Mouse (Mus musculus) midbrain, embryonic 15.5 days (tissue): Measurements from ENCODE around the gene Tbc1d22a. TPM values are rescaled to one million over a fixed set of nuclear protein-coding genes. Genes with fewer than 3 reads are reported as not detected.
A peak's percentile ranks its signal among the peaks of the same experiment; 100 is the strongest.
"Not testable (repeated sequence)": the region's sequence is repeated elsewhere in the genome, so short reads cannot be mapped to it uniquely, and the experiment has no call there.

Experiments
- ATAC-seq: fragments of 200-750 bp; cut with Nextera tagmentation; replicated peaks from 2 replicates; pipeline ENCODE4 v1.8.0; 2017; ENCODE audit warnings: moderate TSS enrichment
- H3K27ac ChIP-seq: fragments of 300-500 bp; sonication (generic); 2 replicates; pipeline ENCODE4 v1.5.1; 2015; ENCODE audit warnings: mild to moderate bottlenecking, inconsistent platforms
- H3K27me3 ChIP-seq: fragments of 300-500 bp; sonication (generic); replicated peaks from 2 replicates; pipeline ENCODE4 v1.6.1; 2015; ENCODE audit warnings: inconsistent platforms
- H3K36me3 ChIP-seq: fragments of 300-500 bp; sonication (generic); replicated peaks from 2 replicates; pipeline ENCODE4 v1.6.1; 2015; ENCODE audit warnings: inconsistent platforms
- H3K4me1 ChIP-seq: fragments of 300-500 bp; sonication (generic); 2 replicates; pipeline ENCODE4 v1.6.1; 2015; ENCODE audit warnings: inconsistent platforms
- H3K4me2 ChIP-seq: fragments of 300-500 bp; sonication (generic); 2 replicates; pipeline ENCODE4 v1.6.1; 2015; ENCODE audit warnings: inconsistent platforms, mild to moderate bottlenecking, moderate library complexity
- H3K4me3 ChIP-seq: fragments of 300-500 bp; sonication (generic); 2 replicates; pipeline ENCODE4 v1.5.1; 2015; ENCODE audit warnings: mild to moderate bottlenecking, inconsistent platforms
- H3K9ac ChIP-seq: fragments of 300-500 bp; sonication (generic); 2 replicates; pipeline ENCODE4 v1.6.1; 2015; ENCODE audit warnings: mild to moderate bottlenecking, inconsistent platforms
- H3K9me3 ChIP-seq: fragments of 300-500 bp; sonication (generic); 2 replicates; pipeline ENCODE4 v1.6.1; 2016; ENCODE audit warnings: inconsistent platforms
- WGBS: fragments of 180-500 bp; shearing (Covaris S2); methylation state at CpG from one replicate; pipeline ENCODE4 v1.1.7; 2015; ENCODE audit warnings: mixed read lengths; 5-methylcytosine and 5-hydroxymethylcytosine counted together
- polyA plus RNA-seq: library from polyadenylated mRNA; unstranded; fragments of >200 nt; fragmentation: Nextera tagmentation; extraction: Ambion mirVana; gene quantifications from 2 replicates; pipeline ENCODE4 v1.2.1, GENCODE M21; 2015

Tbc1d22a gene
- polyA plus RNA-seq, 1 experiment from 2014 or later = 14.3 TPM

GRCm38 (mm10) chr15:86199482-86199881 lies 14.8 kb upstream of the Tbc1d22a start:
- 78% methylated on average over 4 of the region's 4 CpGs for WGBS
- H3K36me3 ChIP-seq = no peaks in the 10 kb centered on the region

DNA sequence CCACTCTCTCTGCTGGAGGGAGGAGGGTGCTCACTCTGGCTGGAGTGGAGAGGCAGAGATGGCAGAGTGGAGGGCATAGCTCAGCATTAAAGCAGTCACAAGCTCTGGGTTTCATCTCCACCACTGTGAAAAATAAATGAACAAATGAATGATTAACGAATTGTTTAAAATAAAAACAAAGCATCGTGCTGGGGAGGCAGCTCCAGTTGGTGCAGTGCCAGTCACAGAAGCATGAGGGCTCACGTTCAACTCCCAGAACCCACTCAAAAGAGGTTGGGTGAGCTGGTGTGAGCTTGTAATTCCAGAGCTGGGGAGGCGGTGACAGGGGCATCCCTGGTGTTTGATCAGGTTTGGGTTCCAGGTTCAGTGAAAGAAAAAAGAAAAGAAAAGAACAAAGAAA lies 14.1 kb upstream of the Tbc1d22a start:
- Histone ChIP-seq H3K36me3 (no peaks in the 10 kb centered on the region), H3K9ac (no peak overlapping the region), H3K9me3 (no peaks in the 10 kb centered on the region), H3K4me3 (no peak overlapping the region), H3K27me3 (no peaks in the 10 kb centered on the region), H3K27ac (no peak overlapping the region), H3K4me1 (peaks cover 4% of the 10 kb centered on the region; the same call in 1 of the 2 replicates), H3K4me2 (no peak overlapping the region)
- no peak for ATAC-seq
- WGBS = 64% methylated on average over 4 of the region's 4 CpGs

More at GRCm38 (mm10) chr15:86199482-86199881, 14.8 kb upstream of the Tbc1d22a start:
- Histone ChIP-seq H3K9ac (no peak overlapping the region), H3K27me3 (no peaks in the 10 kb centered on the region), H3K9me3 (no peaks in the 10 kb centered on the region), H3K4me2 (no peak overlapping the region), H3K27ac (no peak overlapping the region), H3K4me1 (peaks cover 4% of the 10 kb centered on the region; the same call in 1 of the 2 replicates), H3K4me3 (no peak overlapping the region)
- no peak for ATAC-seq

DNA sequence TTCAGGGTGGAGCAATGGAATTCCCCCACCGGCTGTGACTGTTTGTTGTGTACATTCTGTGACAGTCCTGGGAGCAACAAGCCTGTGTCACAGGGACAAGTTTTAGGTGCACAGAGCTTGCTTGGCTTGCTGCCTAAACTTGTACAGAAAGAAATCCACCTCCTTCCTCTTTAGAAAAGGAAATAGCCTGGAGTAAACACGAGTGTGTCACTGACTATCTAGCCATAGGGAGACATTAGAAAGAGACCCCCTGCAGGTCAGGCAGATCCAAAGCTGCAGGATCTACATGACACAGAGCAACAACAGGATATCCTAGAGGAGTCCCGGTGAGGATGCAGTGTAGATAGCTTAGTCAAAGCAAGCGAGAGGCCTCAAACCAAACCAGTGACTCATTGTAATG lies 13.2 kb upstream of the Tbc1d22a start:
- Histone ChIP-seq H3K4me1 (peaks cover 4% of the 10 kb centered on the region; the same call in 1 of the 2 replicates), H3K9ac (no peak overlapping the region), H3K27me3 (no peaks in the 10 kb centered on the region), H3K9me3 (no peaks in the 10 kb centered on the region), H3K36me3 (no peaks in the 10 kb centered on the region), H3K4me2 (no peak overlapping the region), H3K27ac (no peak overlapping the region), H3K4me3 (no peak overlapping the region)
- no peak for ATAC-seq
- 31% methylated on average over 4 of the region's 4 CpGs for WGBS

- H3K4me3 ChIP-seq = no peak overlapping the region
- 42% methylated on average over 9 of the region's 9 CpGs for WGBS
- no peak overlapping the region for H3K4me2 ChIP-seq
- H3K27ac ChIP-seq = no peak overlapping the region
- H3K9me3 ChIP-seq = no peaks in the 10 kb centered on the region
- peaks cover 4% of the 10 kb centered on the region; the same call in 1 of the 2 replicates for H3K4me1 ChIP-seq
- no peak for ATAC-seq
- H3K36me3 ChIP-seq = no peaks in the 10 kb centered on the region
- no peak overlapping the region for H3K9ac ChIP-seq
- no peaks in the 10 kb centered on the region for H3K27me3 ChIP-seq
These were observed 12.4 kb upstream of the Tbc1d22a start for GRCm38 (mm10) chr15:86201696-86202330.

DNA sequence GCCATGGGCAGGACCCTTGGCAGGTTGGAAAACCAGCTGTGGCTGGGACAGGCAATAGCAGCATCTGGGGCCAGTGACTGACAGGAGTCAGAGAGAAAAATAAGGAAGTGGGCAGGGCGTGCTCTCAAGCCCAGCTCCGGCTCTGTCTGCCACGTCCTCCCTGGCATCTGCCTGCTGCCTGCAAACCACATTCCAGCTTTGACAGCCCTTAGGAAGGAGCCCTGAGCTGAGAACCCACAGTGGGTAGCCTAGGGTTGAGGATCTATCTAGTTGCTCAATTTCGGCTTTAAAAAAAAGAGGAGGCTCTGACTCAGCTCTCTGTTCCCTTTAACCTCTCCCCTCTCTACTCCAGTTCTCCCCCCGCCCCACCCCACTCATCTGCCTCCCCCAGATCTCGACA lies 11.6 kb upstream of the Tbc1d22a start:
- ATAC-seq = no peak
- 58% methylated on average over 6 of the region's 6 CpGs for WGBS

DNA sequence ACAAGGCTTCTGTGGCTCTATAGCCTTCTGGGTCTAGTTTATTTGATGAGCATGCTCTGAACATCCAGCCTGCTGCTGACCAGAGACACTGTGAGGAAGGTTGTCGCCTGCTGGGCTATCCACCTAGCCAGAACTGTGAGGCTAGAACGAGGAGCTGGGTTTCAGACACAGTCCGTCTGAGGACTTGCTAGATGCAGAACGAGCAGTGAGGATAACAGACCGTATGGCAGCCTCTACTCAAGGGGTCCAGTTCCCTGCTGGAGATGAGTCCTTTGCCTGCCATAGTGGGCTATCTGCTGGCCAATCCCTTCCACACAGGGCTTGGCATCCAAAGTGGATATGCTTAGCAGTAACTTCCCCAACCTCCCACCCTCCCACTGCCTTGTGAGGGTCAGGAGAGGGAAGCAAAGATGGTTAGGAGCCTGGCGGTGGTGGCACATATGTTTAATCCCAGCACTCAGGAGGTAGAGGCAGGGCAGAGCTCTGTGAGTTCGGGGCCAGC lies 10.9 kb upstream of the Tbc1d22a start:
- Histone ChIP-seq H3K4me3 (no peak overlapping the region), H3K9me3 (no peaks in the 10 kb centered on the region), H3K4me2 (no peak overlapping the region), H3K36me3 (no peaks in the 10 kb centered on the region), H3K27me3 (no peaks in the 10 kb centered on the region), H3K4me1 (peaks cover 4% of the 10 kb centered on the region; the same call in 1 of the 2 replicates), H3K9ac (no peak overlapping the region), H3K27ac (no peak overlapping the region)
- 84% methylated on average over 7 of the region's 7 CpGs for WGBS
- no peak for ATAC-seq

More for the DNA sequence above, 11.6 kb upstream of the Tbc1d22a start:
- no peak overlapping the region for H3K9ac ChIP-seq
- no peak overlapping the region for H3K27ac ChIP-seq
- H3K4me2 ChIP-seq = no peak overlapping the region
- no peak overlapping the region for H3K4me3 ChIP-seq
- no peaks in the 10 kb centered on the region for H3K36me3 ChIP-seq
- H3K4me1 ChIP-seq = peaks cover 4% of the 10 kb centered on the region; the same call in 1 of the 2 replicates
- no peaks in the 10 kb centered on the region for H3K27me3 ChIP-seq
- no peaks in the 10 kb centered on the region for H3K9me3 ChIP-seq

- Histone ChIP-seq H3K9me3 (no peaks in the 10 kb centered on the region), H3K9ac (no peak overlapping the region), H3K4me2 (no peak overlapping the region), H3K27me3 (no peaks in the 10 kb centered on the region), H3K27ac (no peak overlapping the region), H3K36me3 (no peaks in the 10 kb centered on the region), H3K4me3 (no peak overlapping the region), H3K4me1 (peaks cover 4% of the 10 kb centered on the region; the same call in 1 of the 2 replicates)
- ATAC-seq = no peak
- 47% methylated on average over 7 of the region's 7 CpGs for WGBS
These were observed 10.2 kb upstream of the Tbc1d22a start for GRCm38 (mm10) chr15:86203942-86204561.

DNA sequence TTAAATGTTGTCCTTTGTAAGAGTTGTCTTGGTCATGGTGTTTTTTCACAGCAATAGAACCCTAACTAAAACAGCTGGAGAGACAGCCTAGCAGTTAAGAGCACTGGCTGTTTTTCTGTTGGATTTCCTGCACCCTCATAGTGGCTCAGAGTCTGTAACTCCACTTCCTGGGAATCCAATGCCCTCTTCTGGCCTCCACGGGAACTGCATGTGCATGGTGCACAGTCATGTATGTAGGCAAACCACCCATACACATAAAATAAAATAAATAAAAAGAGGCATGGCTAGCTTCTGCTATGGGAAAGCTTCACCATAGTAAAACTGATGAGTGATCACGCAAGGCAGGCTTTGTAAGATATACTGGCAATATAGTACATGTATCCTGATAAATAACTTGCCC lies 9.0 kb upstream of the Tbc1d22a start:
- Histone ChIP-seq H3K4me3 (no peak overlapping the region), H3K4me1 (peaks cover 4% of the 10 kb centered on the region; the same call in 1 of the 2 replicates), H3K9me3 (no peaks in the 10 kb centered on the region), H3K36me3 (no peaks in the 10 kb centered on the region), H3K9ac (no peak overlapping the region), H3K4me2 (no peak overlapping the region), H3K27me3 (no peaks in the 10 kb centered on the region), H3K27ac (no peak overlapping the region)
- ATAC-seq = no peak
- WGBS = 51% methylated on average over 2 of the region's 2 CpGs

- no peaks in the 10 kb centered on the region for H3K36me3 ChIP-seq
- ATAC-seq = no peak
- H3K4me3 ChIP-seq = no peak overlapping the region
- H3K27me3 ChIP-seq = no peaks in the 10 kb centered on the region
- no peak overlapping the region for H3K27ac ChIP-seq
- H3K9ac ChIP-seq = no peak overlapping the region
- peaks cover 4% of the 10 kb centered on the region; the same call in 1 of the 2 replicates for H3K4me1 ChIP-seq
- H3K4me2 ChIP-seq = no peak overlapping the region
- WGBS = 74% methylated on average over 4 of the region's 4 CpGs
- no peaks in the 10 kb centered on the region for H3K9me3 ChIP-seq
These were observed 7.9 kb upstream of the Tbc1d22a start for GRCm38 (mm10) chr15:86206385-86206784.

GRCm38 (mm10) chr15:86212193-86212592 lies 2.1 kb upstream of the Tbc1d22a start:
- not testable (repeated sequence) for H3K36me3 ChIP-seq, H3K4me3 ChIP-seq, H3K9me3 ChIP-seq, ATAC-seq, H3K9ac ChIP-seq, H3K27ac ChIP-seq, H3K27me3 ChIP-seq, H3K4me2 ChIP-seq
- peaks cover 28% of the 10 kb centered on the region for H3K4me1 ChIP-seq
- 85% methylated on average over 5 of the region's 5 CpGs for WGBS

DNA sequence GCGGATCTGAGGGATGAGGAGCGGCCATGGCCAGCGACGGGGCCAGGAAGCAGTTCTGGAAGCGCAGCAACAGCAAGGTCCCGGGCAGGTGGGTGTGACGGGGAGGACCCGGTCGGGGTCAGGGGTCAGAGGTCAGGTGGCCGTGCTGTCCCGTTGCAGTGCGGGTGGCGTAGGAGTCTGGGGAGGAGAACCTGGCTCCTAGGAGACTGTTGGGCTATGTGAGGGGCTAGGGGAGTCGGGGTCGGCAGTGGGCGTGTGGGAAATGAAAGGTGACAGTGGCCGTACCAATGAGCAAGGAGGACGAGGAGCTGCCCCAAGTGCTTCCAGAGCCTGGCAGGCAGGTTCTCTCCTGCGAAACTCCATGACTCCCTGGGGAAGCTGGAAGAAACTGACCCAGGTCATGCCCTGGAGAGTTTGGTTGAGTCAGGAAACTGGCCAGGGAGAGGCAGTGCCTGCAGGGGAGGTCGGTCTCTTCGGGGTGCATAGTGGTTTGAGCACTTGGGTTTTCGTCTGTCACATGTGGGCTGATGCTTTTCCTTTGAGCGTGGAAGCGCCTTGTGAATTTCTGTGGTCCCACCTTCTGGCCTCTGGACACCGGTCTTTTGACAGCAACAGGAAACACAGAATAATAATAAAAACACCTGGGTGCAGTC lies 416 bp downstream of the Tbc1d22a start:
- H3K9ac ChIP-seq = peak overlapping the region; percentile 91
- H3K4me2 ChIP-seq = peak overlapping the region; percentile 98
- peaks cover 28% of the 10 kb centered on the region for H3K4me1 ChIP-seq
- ATAC-seq = peak; percentile 77; the same call in 1 of the 2 replicates
- H3K27ac ChIP-seq = peak overlapping the region; percentile 93
- peak overlapping the region; percentile 90 for H3K4me3 ChIP-seq
- no peaks in the 10 kb centered on the region for H3K36me3 ChIP-seq
- WGBS = 16% methylated on average over 25 of the region's 25 CpGs
- H3K27me3 ChIP-seq = no peaks in the 10 kb centered on the region
- no peaks in the 10 kb centered on the region for H3K9me3 ChIP-seq

DNA sequence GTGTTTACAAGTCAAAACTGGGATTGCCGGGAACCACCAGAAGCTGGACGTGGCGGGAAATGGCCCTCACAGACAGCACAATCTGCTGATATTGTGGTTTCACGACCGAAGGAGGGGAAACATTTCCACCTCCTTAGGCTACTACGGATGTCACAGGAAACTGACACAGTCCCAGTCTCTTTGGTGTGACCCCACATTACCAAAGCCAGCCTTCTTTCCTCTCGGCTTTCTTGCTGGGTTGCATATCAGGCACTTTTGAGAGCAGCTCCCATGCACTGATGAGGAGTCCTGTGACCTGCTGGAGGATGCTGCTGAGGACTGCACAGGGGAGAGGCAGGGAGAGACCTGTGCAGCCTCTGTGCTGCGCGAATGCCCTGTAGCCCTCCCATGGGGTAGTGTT lies 2.4 kb downstream of the Tbc1d22a start:
- H3K27me3 ChIP-seq, H3K36me3 ChIP-seq, H3K4me2 ChIP-seq, H3K9ac ChIP-seq, H3K9me3 ChIP-seq, H3K27ac ChIP-seq, ATAC-seq, H3K4me3 ChIP-seq: not testable (repeated sequence)
- H3K4me1 ChIP-seq = peaks cover 27% of the 10 kb centered on the region
- 88% methylated on average over 9 of the region's 9 CpGs for WGBS
